Mouse (Mus musculus): ENCODE data around the gene Amhr2.

- TF ChIP-seq CTCF (conservative IDR thresholded peaks at IDR 0.05; ENCODE audit: low read length) (no peak), NANOG (IDR thresholded peaks at IDR 0.05; ENCODE audit: borderline replicate concordance, low read length) (no peak)
These were observed 26.1 kb downstream of the Amhr2 start for GRCm38 (mm10) chr15:102471295-102471645.

Measured in E14TG2a.4 (cell line).